Mouse (Mus musculus): Measurements from ENCODE around the gene Tmem39b.

Gene Tmem39b

GRCm38 (mm10) chr4:129683901-129684493, 12.6 kb downstream of the Tmem39b start:
- no peak for DNase-seq

GRCm38 (mm10) chr4:129681837-129682236, 14.8 kb downstream of the Tmem39b start:
- DNase-seq = no peak

- DNase-seq = no peak
These were observed 23.7 kb downstream of the Tmem39b start for GRCm38 (mm10) chr4:129672878-129673449.

GRCm38 (mm10) chr4:129672083-129672877, 24.4 kb downstream of the Tmem39b start, which contains the start of gene Kpna6:
Gene Kpna6 (minus strand): TSS chr4:129672767.
- DNase-seq = peak; percentile 90

- peak; percentile 76 for DNase-seq
These were observed 25.1 kb downstream of the Tmem39b start for GRCm38 (mm10) chr4:129671491-129672082.

DNA sequence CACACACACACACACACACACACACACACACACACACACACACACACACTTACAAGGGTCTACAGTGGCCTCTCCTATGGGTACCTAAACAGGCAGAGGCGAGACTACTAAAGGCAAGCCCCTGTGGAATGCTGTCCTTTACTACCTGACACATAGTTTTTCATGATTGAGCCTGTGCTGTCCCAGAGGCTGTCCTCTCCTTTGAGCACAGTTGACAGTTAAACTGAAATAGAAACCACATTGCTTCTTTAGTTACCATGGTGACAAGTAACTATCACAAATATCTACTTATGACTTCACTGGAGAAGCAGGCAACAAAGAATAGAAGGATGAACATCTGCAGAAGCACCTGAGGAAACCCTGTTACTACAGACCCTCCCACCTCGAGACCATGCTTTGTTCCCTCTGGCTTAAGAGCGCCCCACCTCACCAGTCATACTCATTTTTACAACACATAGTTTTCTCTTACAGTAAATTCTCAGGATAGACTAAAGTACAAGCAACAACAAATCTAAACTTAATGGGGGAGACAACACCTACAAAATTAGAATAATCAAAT, 34.3 kb downstream of the Tmem39b start:
- no peak for DNase-seq

DNA sequence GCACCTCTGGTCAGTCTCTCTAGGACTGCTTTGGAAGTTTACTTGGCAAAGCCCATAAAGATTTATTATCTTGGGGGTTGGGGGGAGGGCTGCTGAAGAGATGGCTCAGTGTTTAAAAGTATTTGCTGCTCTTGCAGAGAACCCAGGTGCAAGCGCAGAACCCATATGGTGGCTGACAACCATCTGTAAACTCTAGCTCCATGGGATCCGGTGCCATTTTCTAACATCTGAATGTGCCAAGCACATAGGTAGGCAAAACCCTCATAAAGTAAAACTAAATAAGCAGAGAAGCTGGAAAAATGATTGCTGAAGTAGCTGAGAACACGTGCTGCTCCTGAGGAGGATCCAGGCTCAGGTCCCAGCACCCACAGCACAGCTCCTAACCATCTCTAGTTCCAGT, 35.1 kb downstream of the Tmem39b start:
- no peak for DNase-seq

GRCm38 (mm10) chr4:129654770-129655169, 41.9 kb downstream of the Tmem39b start:
- no peak for DNase-seq

DNA sequence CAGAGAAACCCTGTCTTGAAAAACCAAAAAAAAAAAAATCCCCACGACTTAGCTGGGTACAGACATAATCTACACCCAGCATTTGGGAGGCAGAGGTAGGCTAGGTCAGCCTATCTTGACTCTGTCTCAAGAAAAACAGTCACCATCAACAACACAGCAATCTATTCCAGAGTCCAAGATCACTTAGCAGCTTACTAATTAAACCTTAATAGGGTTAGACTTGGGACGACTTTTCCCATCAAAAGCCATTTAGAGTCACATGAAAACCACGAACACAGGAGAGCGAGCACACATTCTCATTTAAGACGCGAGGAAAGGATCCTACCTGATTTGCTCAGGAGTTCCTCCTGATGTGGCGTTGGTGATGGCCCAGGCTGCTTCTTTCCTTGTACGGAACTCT, 46.3 kb downstream of the Tmem39b start:
- DNase-seq = no peak

DNA sequence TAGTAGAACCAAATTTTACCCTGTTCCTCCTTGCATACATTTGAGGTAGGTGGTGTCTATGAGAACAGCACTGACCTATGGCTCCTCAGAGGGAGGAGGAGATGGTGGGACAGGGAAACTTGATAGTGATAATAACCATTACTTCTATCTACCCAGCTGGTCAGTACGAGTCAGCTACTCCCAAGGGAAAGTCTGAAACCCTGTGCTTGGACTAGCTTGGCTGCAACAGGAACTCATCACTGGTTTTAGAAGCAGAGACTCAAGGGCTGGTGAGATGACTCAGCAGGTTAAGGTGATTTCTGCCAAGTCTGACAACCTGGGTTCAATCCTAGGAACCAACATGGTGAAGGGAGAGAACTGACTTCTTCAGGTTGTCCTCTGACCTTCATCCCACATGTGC, 48.0 kb downstream of the Tmem39b start:
- DNase-seq = no peak

- DNase-seq = no peak
These were observed 51.4 kb downstream of the Tmem39b start for GRCm38 (mm10) chr4:129645204-129645603.

DNA sequence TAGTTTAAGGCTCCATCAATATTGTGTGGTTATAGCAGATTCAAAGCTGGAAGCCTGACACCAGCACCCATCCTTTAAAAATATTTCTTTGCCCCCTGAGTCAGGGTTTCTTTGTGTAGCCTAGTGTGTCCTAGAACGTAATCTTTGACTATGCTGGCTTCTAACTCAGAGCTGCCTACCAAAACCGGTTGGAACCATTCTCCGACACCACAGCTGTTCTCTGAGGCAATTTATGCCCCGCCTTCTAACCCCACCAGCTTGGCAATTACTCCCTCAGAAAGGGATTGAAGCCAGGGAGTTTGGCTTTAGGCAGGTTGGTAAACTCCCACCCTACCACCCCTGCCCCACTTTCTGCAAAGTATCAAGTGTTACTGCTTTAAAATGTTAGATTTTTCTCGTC, 54.9 kb downstream of the Tmem39b start:
- DNase-seq = peak; percentile 44

GRCm38 (mm10) chr4:129640638-129641467, 55.8 kb downstream of the Tmem39b start, which contains the start of gene Txlna:
Gene Txlna (minus strand): TSS chr4:129641065.
- DNase-seq = peak; percentile 98

DNA sequence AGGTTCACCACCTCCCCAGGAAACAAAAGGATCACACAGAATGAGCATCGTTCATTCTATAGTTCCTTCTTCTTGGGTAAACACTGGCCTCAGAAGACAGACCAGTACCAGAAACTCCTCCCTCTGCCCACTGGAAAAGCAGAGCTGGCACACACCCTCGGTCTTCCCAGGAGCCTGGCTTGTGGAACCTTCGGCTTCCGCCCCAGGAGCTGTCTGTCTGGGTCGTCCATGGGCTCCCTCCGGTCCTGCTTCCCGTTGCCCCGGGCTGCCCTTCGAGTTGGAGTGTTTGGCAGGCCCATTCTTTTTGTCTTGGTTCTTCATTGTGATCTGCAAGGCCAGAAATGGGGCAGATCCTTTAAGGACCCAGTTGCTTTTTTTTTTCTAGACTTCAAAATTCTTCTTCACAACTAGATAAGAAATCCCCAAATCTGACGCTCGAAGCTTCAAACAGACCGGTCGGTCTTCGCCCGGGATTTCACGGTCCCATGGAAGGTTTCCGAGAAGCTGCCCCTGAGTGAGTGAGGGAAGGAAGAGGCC, 56.5 kb downstream of the Tmem39b start:
- DNase-seq = peak; percentile 63

GRCm38 (mm10) chr4:129639221-129639620, 57.4 kb downstream of the Tmem39b start:
- no peak for DNase-seq

GRCm38 (mm10) chr4:129633852-129634251, 62.8 kb downstream of the Tmem39b start:
- no peak for DNase-seq

DNA sequence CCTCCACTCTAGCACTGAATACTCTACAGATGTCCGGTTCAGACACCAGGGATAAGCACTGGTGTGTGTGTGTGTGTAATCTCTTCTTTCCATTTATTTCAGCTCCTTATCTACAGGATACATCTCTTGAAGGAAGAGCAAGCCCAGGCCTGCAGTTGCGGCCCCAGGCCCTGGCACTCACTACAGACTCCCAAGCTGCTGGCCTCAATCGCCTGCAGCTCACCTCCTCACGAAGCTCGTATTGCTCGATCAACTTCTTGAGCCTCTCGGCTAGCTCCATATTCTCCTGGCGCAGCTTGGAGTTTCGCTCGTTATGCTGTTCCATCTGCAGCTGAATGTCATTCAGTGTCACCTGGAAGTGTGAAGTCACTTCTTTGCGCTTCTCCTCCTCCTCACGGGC, 64.8 kb downstream of the Tmem39b start:
- no peak for DNase-seq

DNA sequence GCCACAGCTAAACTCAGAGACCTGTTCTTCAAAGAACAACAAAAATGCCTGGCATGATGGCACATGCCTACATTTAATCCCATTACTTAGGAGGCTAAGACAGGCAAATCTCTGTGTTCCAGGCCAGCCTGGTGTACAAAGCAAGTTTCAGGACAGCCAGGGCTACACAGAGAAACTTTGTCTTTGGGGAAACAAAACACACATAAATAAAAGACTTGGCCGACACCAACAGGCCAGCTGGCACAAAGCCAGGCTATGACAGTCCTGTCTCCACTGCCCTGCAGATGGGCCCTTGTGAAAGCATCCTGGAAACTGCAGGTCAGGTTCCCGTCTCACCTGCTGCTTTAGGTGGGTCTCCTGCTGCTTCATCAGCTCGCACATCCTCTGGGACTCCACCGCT, 65.7 kb downstream of the Tmem39b start:
- peak; percentile 72 for DNase-seq

All from lung, postnatal 36 days (tissue).